Mouse (Mus musculus) kidney, adult 11 months (tissue): Measurements from ENCODE around the gene Olfr370.
A peak's percentile ranks its signal among the peaks of the same experiment; 100 is the strongest.

ENCODE experiments used
- DNase-seq: peaks from one replicate; pipeline ENCODE4 v3.0.0; 2022

Olfr370 gene

GRCm38 (mm10) chr8:83575561-83576515 is 40.3 kb downstream of the Olfr370 start:
- peak; percentile 12 for DNase-seq

- peak; percentile 4 for DNase-seq
Observed at GRCm38 (mm10) chr8:83576516-83576895, 40.9 kb downstream of the Olfr370 start.

DNA sequence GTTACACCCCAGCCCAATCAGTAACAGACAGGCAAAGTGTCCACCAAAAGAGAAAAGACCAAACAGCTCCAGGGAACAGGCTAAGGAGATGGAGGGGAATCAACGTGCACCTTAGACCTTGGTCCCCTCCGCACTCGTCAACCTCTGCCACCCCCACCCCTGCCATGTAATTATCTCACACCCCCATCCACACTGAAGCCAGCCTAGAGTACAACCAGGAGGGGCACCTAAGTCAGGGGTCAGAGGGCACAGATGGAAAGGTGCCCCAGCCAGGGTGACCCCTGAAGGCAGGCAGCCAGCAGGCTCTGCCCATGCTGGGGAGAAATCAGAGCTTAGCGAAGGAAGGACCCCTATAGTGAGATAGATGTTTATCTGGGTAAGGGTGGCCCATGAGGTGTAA is 41.3 kb downstream of the Olfr370 start:
- DNase-seq, result no peak

GRCm38 (mm10) chr8:83577384-83577791 is 41.8 kb downstream of the Olfr370 start:
- DNase-seq, result peak; percentile 35

GRCm38 (mm10) chr8:83578131-83579055 is 42.8 kb downstream of the Olfr370 start:
- peak; percentile 7 for DNase-seq

- no peak for DNase-seq
Observed at GRCm38 (mm10) chr8:83579676-83580075, 44.1 kb downstream of the Olfr370 start.

DNA sequence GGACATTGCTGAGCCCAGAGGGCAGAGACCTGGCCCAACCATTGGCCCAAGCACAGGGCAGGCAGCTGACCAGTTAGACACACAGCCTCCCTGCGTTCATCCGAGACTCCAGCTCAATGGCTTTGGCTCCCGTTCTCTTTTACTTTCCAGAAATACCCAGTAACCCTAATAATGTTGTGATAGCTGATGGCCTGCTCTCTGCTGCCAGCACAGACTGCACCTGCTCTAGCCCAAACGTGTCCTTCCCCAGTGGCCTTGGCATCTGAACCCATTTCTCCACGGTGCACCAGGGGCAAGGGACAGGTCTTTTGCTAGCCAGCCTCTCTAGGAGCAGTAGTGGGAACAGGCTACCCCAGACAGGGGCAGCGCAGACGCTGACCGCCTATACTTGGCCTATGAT is 45.2 kb downstream of the Olfr370 start:
- DNase-seq, result peak; percentile 16

DNA sequence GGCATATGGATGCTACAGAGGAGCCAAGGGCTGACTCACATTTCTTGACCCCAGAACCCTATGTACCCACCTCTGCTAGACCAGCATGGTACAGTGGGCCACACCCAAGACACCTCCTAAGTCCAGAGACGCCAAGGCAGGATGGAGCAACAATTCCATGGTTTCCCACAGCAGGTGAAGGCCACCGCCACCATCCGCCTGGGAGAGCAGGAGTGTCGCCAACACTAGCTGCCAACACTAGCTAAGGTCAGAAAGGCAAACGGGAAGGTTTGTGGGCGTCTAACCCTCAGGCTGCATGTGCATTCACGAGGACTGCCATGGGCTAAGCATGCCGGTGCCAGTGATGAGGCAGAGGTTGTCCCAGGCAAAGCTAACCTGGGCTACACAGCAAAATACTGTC is 46.6 kb downstream of the Olfr370 start:
- no peak for DNase-seq

- no peak for DNase-seq
Observed at GRCm38 (mm10) chr8:83583236-83583635, 47.7 kb downstream of the Olfr370 start.

- DNase-seq, result no peak
Observed at GRCm38 (mm10) chr8:83584771-83585170, 49.2 kb downstream of the Olfr370 start.

- DNase-seq, result peak; percentile 68
Observed at GRCm38 (mm10) chr8:83585333-83585732, 49.8 kb downstream of the Olfr370 start.

GRCm38 (mm10) chr8:83587644-83588043 is 52.1 kb downstream of the Olfr370 start:
- DNase-seq, result no peak

- DNase-seq, result no peak
Observed at GRCm38 (mm10) chr8:83588886-83589285, 53.3 kb downstream of the Olfr370 start.

DNA sequence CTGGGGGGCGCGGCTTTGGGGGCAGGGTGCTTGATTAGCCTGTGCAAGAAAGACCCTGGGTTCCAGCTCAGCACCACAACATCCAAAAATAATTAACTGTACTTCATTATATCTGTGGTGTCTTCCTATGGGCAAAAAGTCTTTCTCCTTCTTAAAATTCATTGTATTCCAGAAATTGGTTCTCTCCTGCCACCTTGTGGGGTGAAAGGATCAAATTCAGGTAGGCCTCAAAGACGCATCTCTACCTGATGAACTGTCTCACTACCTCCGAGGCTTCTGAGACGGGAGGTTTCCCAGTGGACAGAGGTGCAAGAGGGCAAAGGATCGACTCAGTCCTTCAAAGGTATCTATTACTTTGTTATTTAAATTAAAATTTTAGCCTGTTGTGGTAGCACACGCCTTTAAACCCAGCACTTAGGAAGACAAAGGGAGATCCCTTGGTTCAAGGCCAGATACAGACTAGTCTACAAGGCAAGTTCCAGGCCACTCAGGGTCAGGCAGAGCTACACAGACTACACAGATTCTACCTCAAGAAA is 55.0 kb downstream of the Olfr370 start:
- no peak for DNase-seq

DNA sequence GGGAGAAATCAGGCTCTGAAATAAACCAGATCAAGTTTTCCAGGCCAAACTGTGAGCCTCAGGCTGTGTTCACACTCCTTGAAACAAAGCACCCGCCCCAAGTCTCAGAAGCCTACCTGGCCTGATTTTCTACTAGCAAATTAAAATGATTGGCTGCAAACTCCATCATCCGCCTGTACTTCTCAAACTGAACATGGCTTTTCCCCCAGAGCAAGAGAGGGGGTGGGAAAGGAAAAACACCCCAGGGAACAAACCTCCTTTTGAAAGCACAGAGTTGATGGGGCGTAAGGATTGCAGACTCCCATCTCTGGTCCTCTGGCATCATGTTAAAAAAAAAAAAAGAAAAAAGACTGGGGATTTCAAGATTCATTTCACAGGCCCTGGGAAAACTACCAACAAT is 57.1 kb downstream of the Olfr370 start:
- no peak for DNase-seq

DNA sequence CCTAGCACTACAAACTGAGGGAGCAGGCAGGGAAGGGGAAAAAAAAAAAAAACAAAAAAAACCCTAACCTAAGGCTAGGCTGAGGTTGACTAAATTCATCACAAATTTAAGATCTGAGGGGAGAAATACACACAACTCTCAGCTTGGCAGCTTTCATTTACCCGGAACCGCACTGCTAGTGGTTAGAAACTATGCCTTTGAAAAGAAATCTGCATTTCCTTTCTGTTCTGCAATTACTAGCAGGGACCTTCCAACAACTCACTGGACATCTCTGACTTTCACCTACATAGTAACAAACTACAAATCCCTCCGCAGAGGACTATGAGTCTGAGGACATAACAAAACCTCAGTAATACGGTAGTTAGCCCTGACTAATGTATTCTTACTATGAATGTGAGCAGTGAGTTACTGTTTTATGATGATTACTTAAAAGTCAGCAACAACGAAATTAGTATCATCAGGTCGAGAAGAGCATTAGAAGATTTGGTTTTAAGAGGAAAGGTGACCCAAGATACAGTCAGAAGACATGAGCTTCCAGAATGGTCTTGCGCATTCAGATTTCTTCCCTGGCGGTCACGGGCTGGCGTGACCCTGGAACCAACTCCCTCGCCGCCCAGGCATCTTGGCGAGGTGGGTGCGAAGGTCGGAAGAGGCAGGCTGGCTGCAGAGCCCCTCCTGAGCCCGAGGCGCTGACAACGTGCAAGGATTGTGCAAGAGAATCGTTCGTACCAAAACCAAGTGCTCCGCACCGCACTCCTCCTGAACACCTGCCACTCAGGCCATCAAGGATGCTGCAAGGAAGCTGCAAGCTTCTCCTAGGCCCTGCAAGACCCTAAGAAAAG is 58.0 kb downstream of the Olfr370 start:
- DNase-seq, result no peak

GRCm38 (mm10) chr8:83594167-83595049 is 58.8 kb downstream of the Olfr370 start:
- DNase-seq, result peak; percentile 98
